In the genomic region with DNA sequence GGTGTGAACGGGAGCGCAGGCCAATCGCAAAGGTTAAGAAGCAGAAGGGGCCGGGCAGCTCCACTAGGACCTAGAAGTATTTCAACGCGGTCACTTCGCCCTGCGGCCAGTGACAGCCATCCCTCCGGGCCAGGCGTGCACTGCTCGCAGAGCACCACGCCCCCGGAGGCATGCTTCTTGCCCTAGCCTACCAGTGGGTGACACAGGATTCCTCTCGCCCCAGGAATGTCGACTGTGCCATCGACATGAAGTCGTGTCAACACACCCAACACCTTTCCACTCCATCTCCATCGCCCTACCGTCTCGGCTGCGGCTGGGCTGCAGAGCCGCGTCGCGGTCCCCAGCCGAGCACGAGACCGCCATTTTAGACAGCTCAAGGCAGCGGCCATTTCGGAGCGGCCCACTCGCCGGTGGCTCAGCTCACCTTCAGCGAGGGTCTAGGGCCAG, we compare ENCODE assay signal across 8 mouse cellular contexts. TPM values are rescaled to one million over a fixed set of nuclear protein-coding genes. Genes with fewer than 3 reads are reported as not detected.
DNase-seq lines count a peak whose midpoint lies in the region; ATAC-seq and TF ChIP-seq lines count a peak whose summit lies in the region.

No protein-coding gene starts in this region.

- H3K36me3 ChIP-seq in macrophage (ENCODE audit: inconsistent target) = no peaks in the 10 kb centered on the region
- no peaks in the 10 kb centered on the region for H3K36me3 ChIP-seq in testis, adult 2 months (ENCODE audit: control insufficient read depth, insufficient read depth, low read length)

- H3K4me1 ChIP-seq in testis, adult 2 months (ENCODE audit: control insufficient read depth, insufficient read depth, low read length) = peaks cover 5% of the 10 kb centered on the region

- H3K27me3 ChIP-seq in testis, adult 2 months (ENCODE audit: control insufficient read depth, insufficient read depth, low read length) = no peaks in the 10 kb centered on the region

- intact Hi-C loops in heart, postnatal 25 days (cut with DNase I) = loop anchor here (1.0 to 2.0 kb wide), 2 partner anchors 35 to 40 kb away; no protein-coding TSS in a partner anchor
- intact Hi-C loops in left cerebral cortex, adult 2 months (cut with DNase I) = loop anchor here (1.0 to 2.0 kb wide), 3 partner anchors 35 to 43 kb away; partner anchors contain the start of gene Eif4g2

- no peaks in the 10 kb centered on the region for H3K79me2 ChIP-seq in macrophage (ENCODE audit: inconsistent target)

- peak; percentile 75 for DNase-seq in layer of hippocampus, adult 11-12 months (ENCODE audit: low spot score)
- no peak for DNase-seq in layer of hippocampus, postnatal 10 days (ENCODE audit: low spot score in 2 of 2)
- peak; percentile 86 for DNase-seq in adrenal gland, postnatal 10 days
- DNase-seq in heart, postnatal 25 days (ENCODE audit: low spot score) = peak; percentile 67
- no peak for DNase-seq in left cerebral cortex, adult 2 months (ENCODE audit: extremely low spot score in 1 of 2, low spot score in 2 of 2)

- TF ChIP-seq CTCF in left cerebral cortex, adult 2 months (IDR thresholded peaks at IDR 0.05) = no peak
- no peak for TF ChIP-seq CTCF in testis, adult 2 months (IDR thresholded peaks at IDR 0.05; ENCODE audit: control insufficient read depth, insufficient read depth, insufficient replicate concordance, low read depth, low read length)

- TF ChIP-seq POLR2A in testis, adult 2 months (IDR thresholded peaks at IDR 0.05; ENCODE audit: control insufficient read depth, low read depth, low read length) = peak; percentile 50; the same call in 1 of the 2 replicates

- peak overlapping the region; percentile 99 for H3K27ac ChIP-seq in left cerebral cortex, adult 2 months
- H3K27ac ChIP-seq in macrophage = peak overlapping the region; percentile 86
- peak overlapping the region; percentile 89 for H3K27ac ChIP-seq in testis, adult 2 months (ENCODE audit: control insufficient read depth, insufficient read depth, low read depth, low read length)

- ATAC-seq in erythroblast, adult 5-6 weeks (replicated peaks; ENCODE audit: low FRiP score, poor library complexity, severe bottlenecking) = peak; percentile 79

- 0% methylated on average over 33 of the region's 34 CpGs for WGBS in macrophage (ENCODE audit: missing documents)

- peak overlapping the region; percentile 56 for H3K4me3 ChIP-seq in left cerebral cortex, adult 2 months
- peak overlapping the region; percentile 68 for H3K4me3 ChIP-seq in macrophage (ENCODE audit: inconsistent target)
- peak overlapping the region; percentile 86 for H3K4me3 ChIP-seq in testis, adult 2 months (ENCODE audit: control insufficient read depth, low read depth, low read length)

RNA-seq across cellular contexts. Expression of gene Eif4g2, which starts 39.3 kb away (rescaled TPM):
- total RNA-seq in layer of hippocampus, postnatal 10 days (2021) = 1,000 to 10,000 TPM; 1,036 to 1,049 TPM
- 100 to 1,000 TPM; 860 to 869 TPM for total RNA-seq in adrenal gland, postnatal 10 days (2021)
- total RNA-seq in erythroblast, adult 5-6 weeks (2015; ENCODE audit: low replicate concordance) = 361 and 474 TPM in 2 replicates
- total RNA-seq in erythroblast, adult 5-6 weeks (2017; ENCODE audit: low replicate concordance) = 338 and 576 TPM in 2 replicates
- 1,000 to 10,000 TPM in 1 of 2 experiments, 100 to 1,000 TPM in 1; 975 to 1,085 TPM for total RNA-seq in heart, postnatal 25 days (2021)
- total RNA-seq in left cerebral cortex, adult 2 months (2021) = 100 to 1,000 TPM; 624 to 655 TPM
- total RNA-seq in macrophage (2018; cell fraction: chromatin; rRNA removed) = 1,000 to 10,000 TPM in 7 of 26 experiments, 100 to 1,000 TPM in 19; 537 to 1,562 (median 775) TPM
- total RNA-seq in macrophage (2018; cell fraction: cytosol; rRNA removed) = 100 to 1,000 TPM; 370 to 672 (median 491) TPM
- total RNA-seq in macrophage (2018; cell fraction: nucleus; rRNA removed) = 100 to 1,000 TPM; 455 to 968 (median 653) TPM
- polyA plus RNA-seq in macrophage (2018) = 339 to 673 TPM (median 528 TPM) in 3 replicates
- 156 and 167 TPM in 2 replicates for polyA plus RNA-seq in testis, adult 2 months (2012; rRNA removed)

Comparison
In these comparisons a context has a peak if more than half of its experiments do, and no peak if none do; other contexts are left out.
1. DNase-seq: peak in layer of hippocampus, adult 11-12 months (single experiment), adrenal gland, postnatal 10 days (single experiment) and heart, postnatal 25 days (single experiment); none in layer of hippocampus, postnatal 10 days (0 of 2) and left cerebral cortex, adult 2 months (0 of 2).
2. Peak in every context shown above with its lines, with median percentiles within 50 percentile points of each other: H3K27ac ChIP-seq and H3K4me3 ChIP-seq.